Mouse (Mus musculus) liver, postnatal 0 days (tissue): ENCODE data around the gene 2010111I01Rik.
A peak's percentile ranks its signal among the peaks of the same experiment; 100 is the strongest.

Experiments used
- CTCF ChIP-seq: sonication (generic); IDR thresholded peaks from 2 replicates; pipeline ENCODE4 v1.5.1; 2016; ENCODE audit warnings: antibody characterized with exemption, low read depth
- EP300 ChIP-seq: IDR thresholded peaks from 2 replicates; pipeline ENCODE4 v1.6.1; 2016; ENCODE audit warnings: antibody characterized with exemption, low read depth, mild to moderate bottlenecking

- TF ChIP-seq CTCF (no peak), EP300 (peak; percentile 31; the same call in 1 of the 2 replicates)
Observed at GRCm38 (mm10) chr13:63294359-63295193, 329.9 kb downstream of the 2010111I01Rik start.
